Mouse (Mus musculus): Measurements from ENCODE around the gene Picalm. TPM values are rescaled to one million over a fixed set of nuclear protein-coding genes. Genes with fewer than 3 reads are reported as not detected.

The Picalm gene
- polyA plus RNA-seq (2016; fragmentation: Nextera tagmentation; extraction: Ambion mirVana), result 22.9 and 25.0 TPM in 2 replicates

- WGBS, result under 1% methylated on average over 65 of the region's 72 CpGs
- peaks cover 26% of the 10 kb centered on the region for H3K4me1 ChIP-seq
- H3K36me3 ChIP-seq (replicated peaks), result no peaks in the 10 kb centered on the region
- peak; percentile 96 for DNase-seq (ENCODE audit: extremely low spot score, low spot score)
- no peaks in the 10 kb centered on the region for H3K9me3 ChIP-seq
- H3K27ac ChIP-seq, result peak within 1 kb of the TSS; percentile 99
- H3K4me3 ChIP-seq, result peak within 1 kb of the TSS; percentile 98
- H3K27me3 ChIP-seq (ENCODE audit: poor library complexity, severe bottlenecking), result no peaks in the 10 kb centered on the region
These were observed at the start of gene Picalm for GRCm38 (mm10) chr7:90129732-90130392. Gene Picalm, plus strand, starts transcription at chr7:90130213.

- H3K27me3 ChIP-seq (ENCODE audit: poor library complexity, severe bottlenecking), result no peaks in the 10 kb centered on the region
- no peak overlapping the region for H3K27ac ChIP-seq
- no peak overlapping the region for H3K4me3 ChIP-seq
- H3K9me3 ChIP-seq, result no peaks in the 10 kb centered on the region
- WGBS, result 81% methylated on average over 7 of the region's 7 CpGs
- H3K4me1 ChIP-seq, result peaks cover 15% of the 10 kb centered on the region; the same call in 1 of the 2 replicates
- no peak for DNase-seq (ENCODE audit: extremely low spot score, low spot score)
- H3K36me3 ChIP-seq (replicated peaks), result no peaks in the 10 kb centered on the region
These were observed 46.2 kb upstream of the Picalm start for GRCm38 (mm10) chr7:90083799-90084198.

- Histone ChIP-seq H3K4me3 (no peak overlapping the region), H3K36me3 (replicated peaks) (no peaks in the 10 kb centered on the region), H3K27me3 (ENCODE audit: poor library complexity, severe bottlenecking) (no peaks in the 10 kb centered on the region), H3K27ac (no peak overlapping the region), H3K9me3 (no peaks in the 10 kb centered on the region), H3K4me1 (peaks cover 11% of the 10 kb centered on the region; the same call in 1 of the 2 replicates)
- DNase-seq (ENCODE audit: extremely low spot score, low spot score), result no peak
These were observed 45.5 kb upstream of the Picalm start for GRCm38 (mm10) chr7:90084531-90084930.

- 64% methylated on average over 1 of the region's 1 CpGs for WGBS
- Histone ChIP-seq H3K4me1 (0 out of 2 replicates have a peak, but pooled peaks cover 3% of the 10 kb centered on the region), H3K4me3 (no peak overlapping the region), H3K27ac (no peak overlapping the region), H3K36me3 (replicated peaks) (no peaks in the 10 kb centered on the region), H3K27me3 (ENCODE audit: poor library complexity, severe bottlenecking) (no peaks in the 10 kb centered on the region), H3K9me3 (no peaks in the 10 kb centered on the region)
- no peak for DNase-seq (ENCODE audit: extremely low spot score, low spot score)
These were observed 44.3 kb upstream of the Picalm start for GRCm38 (mm10) chr7:90085713-90086112.

GRCm38 (mm10) chr7:90086821-90087220 lies 43.2 kb upstream of the Picalm start:
- no peak for DNase-seq (ENCODE audit: extremely low spot score, low spot score)
- Histone ChIP-seq H3K4me3 (no peak overlapping the region), H3K27me3 (ENCODE audit: poor library complexity, severe bottlenecking) (no peaks in the 10 kb centered on the region), H3K4me1 (no peaks in the 10 kb centered on the region), H3K9me3 (no peaks in the 10 kb centered on the region), H3K36me3 (replicated peaks) (no peaks in the 10 kb centered on the region), H3K27ac (no peak overlapping the region)

GRCm38 (mm10) chr7:90090996-90091395 lies 39.0 kb upstream of the Picalm start:
- H3K36me3 ChIP-seq (replicated peaks), result no peaks in the 10 kb centered on the region
- H3K4me3 ChIP-seq, result no peak overlapping the region
- DNase-seq (ENCODE audit: extremely low spot score, low spot score), result no peak
- no peaks in the 10 kb centered on the region for H3K27me3 ChIP-seq (ENCODE audit: poor library complexity, severe bottlenecking)
- H3K9me3 ChIP-seq, result no peaks in the 10 kb centered on the region
- no peak overlapping the region for H3K27ac ChIP-seq
- 73% methylated on average over 4 of the region's 4 CpGs for WGBS
- no peaks in the 10 kb centered on the region for H3K4me1 ChIP-seq

- WGBS, result 58% methylated on average over 2 of the region's 2 CpGs
- no peak overlapping the region for H3K27ac ChIP-seq
- H3K36me3 ChIP-seq (replicated peaks), result no peaks in the 10 kb centered on the region
- DNase-seq (ENCODE audit: extremely low spot score, low spot score), result no peak
- no peaks in the 10 kb centered on the region for H3K9me3 ChIP-seq
- no peak overlapping the region for H3K4me3 ChIP-seq
- H3K27me3 ChIP-seq (ENCODE audit: poor library complexity, severe bottlenecking), result no peaks in the 10 kb centered on the region
- H3K4me1 ChIP-seq, result no peaks in the 10 kb centered on the region
These were observed 38.3 kb upstream of the Picalm start for GRCm38 (mm10) chr7:90091756-90092155.

- DNase-seq (ENCODE audit: extremely low spot score, low spot score), result no peak
- WGBS, result 86% methylated on average over 8 of the region's 8 CpGs
- Histone ChIP-seq H3K27me3 (ENCODE audit: poor library complexity, severe bottlenecking) (no peaks in the 10 kb centered on the region), H3K4me1 (no peaks in the 10 kb centered on the region), H3K27ac (no peak overlapping the region), H3K36me3 (replicated peaks) (no peaks in the 10 kb centered on the region), H3K4me3 (no peak overlapping the region), H3K9me3 (no peaks in the 10 kb centered on the region)
These were observed 37.3 kb upstream of the Picalm start for GRCm38 (mm10) chr7:90092452-90093450.

- no peak for DNase-seq (ENCODE audit: extremely low spot score, low spot score)
- 0 out of 2 replicates have a peak, but pooled peaks cover 7% of the 10 kb centered on the region for H3K4me1 ChIP-seq
- no peak overlapping the region for H3K4me3 ChIP-seq
- H3K36me3 ChIP-seq (replicated peaks), result no peaks in the 10 kb centered on the region
- no peaks in the 10 kb centered on the region for H3K9me3 ChIP-seq
- H3K27me3 ChIP-seq (ENCODE audit: poor library complexity, severe bottlenecking), result no peaks in the 10 kb centered on the region
- H3K27ac ChIP-seq, result no peak overlapping the region
- WGBS, result 92% methylated on average over 5 of the region's 5 CpGs
These were observed 34.9 kb upstream of the Picalm start for GRCm38 (mm10) chr7:90095097-90095496.

- H3K4me3 ChIP-seq, result no peak overlapping the region
- 0 out of 2 replicates have a peak, but pooled peaks cover 7% of the 10 kb centered on the region for H3K4me1 ChIP-seq
- H3K36me3 ChIP-seq (replicated peaks), result no peaks in the 10 kb centered on the region
- H3K27me3 ChIP-seq (ENCODE audit: poor library complexity, severe bottlenecking), result no peaks in the 10 kb centered on the region
- WGBS, result 95% methylated on average over 6 of the region's 6 CpGs
- H3K9me3 ChIP-seq, result no peaks in the 10 kb centered on the region
- no peak for DNase-seq (ENCODE audit: extremely low spot score, low spot score)
- H3K27ac ChIP-seq, result no peak overlapping the region
These were observed 34.1 kb upstream of the Picalm start for GRCm38 (mm10) chr7:90095766-90096372.

- 77% methylated on average over 2 of the region's 2 CpGs for WGBS
- Histone ChIP-seq H3K4me1 (0 out of 2 replicates have a peak, but pooled peaks cover 7% of the 10 kb centered on the region), H3K27me3 (ENCODE audit: poor library complexity, severe bottlenecking) (no peaks in the 10 kb centered on the region)
These were observed 33.4 kb upstream of the Picalm start for GRCm38 (mm10) chr7:90096609-90097008.

GRCm38 (mm10) chr7:90098253-90098652 lies 31.8 kb upstream of the Picalm start:
- Histone ChIP-seq H3K27me3 (ENCODE audit: poor library complexity, severe bottlenecking) (no peaks in the 10 kb centered on the region), H3K4me3 (no peak overlapping the region), H3K36me3 (replicated peaks) (no peaks in the 10 kb centered on the region), H3K27ac (no peak overlapping the region), H3K9me3 (no peaks in the 10 kb centered on the region), H3K4me1 (0 out of 2 replicates have a peak, but pooled peaks cover 7% of the 10 kb centered on the region)
- DNase-seq (ENCODE audit: extremely low spot score, low spot score), result no peak
- WGBS, result 86% methylated on average over 4 of the region's 4 CpGs

More at GRCm38 (mm10) chr7:90096609-90097008, 33.4 kb upstream of the Picalm start:
- H3K27ac ChIP-seq, result no peak overlapping the region
- no peak for DNase-seq (ENCODE audit: extremely low spot score, low spot score)
- H3K4me3 ChIP-seq, result no peak overlapping the region
- no peaks in the 10 kb centered on the region for H3K36me3 ChIP-seq (replicated peaks)
- no peaks in the 10 kb centered on the region for H3K9me3 ChIP-seq
